Mouse (Mus musculus): ENCODE results near the gene Sae1. TPM values are rescaled to one million over a fixed set of nuclear protein-coding genes. Genes with fewer than 3 reads are reported as not detected.
A peak's percentile ranks its signal among the peaks of the same experiment; 100 is the strongest.

Sae1 gene
- polyA plus RNA-seq, 1 experiment, result 59.3 TPM

DNA sequence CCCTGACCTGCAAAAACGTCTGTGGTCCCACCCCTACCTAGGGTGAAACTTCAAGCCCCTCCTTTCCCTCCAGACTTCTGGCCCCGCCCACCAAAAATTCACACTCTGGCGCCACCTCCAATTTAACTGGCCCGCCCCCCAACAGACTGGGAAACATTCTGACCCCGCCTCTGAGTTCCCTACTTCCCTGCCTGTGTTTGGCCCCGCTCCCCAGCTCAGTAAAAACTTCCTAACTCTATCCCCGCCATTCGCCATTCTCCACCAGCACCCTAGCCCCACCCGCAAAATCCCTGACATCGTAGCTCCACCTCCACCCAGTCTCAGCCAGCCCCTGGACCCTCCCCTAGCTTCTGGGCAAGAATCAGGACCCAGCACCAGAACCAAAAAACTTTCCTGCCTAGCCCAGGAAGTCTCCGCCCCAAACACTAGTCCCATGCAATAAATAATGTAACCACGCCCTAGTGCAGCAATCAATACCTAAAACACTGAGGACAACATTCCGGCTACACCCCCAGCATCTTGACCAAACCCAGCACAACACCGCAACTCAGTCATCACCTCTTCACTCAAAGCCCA is 102.1 kb downstream of the Sae1 start:
- H3K4me3 ChIP-seq (ENCODE audit: insufficient read depth, low read length), result peak overlapping the region; percentile 65
- TF ChIP-seq POLR2A (IDR thresholded peaks at IDR 0.05; ENCODE audit: borderline replicate concordance, low read depth, low read length) (no peak), CTCF (IDR thresholded peaks at IDR 0.05; ENCODE audit: low read depth, low read length) (no peak)
- peaks cover 11% of the 10 kb centered on the region for H3K4me1 ChIP-seq (ENCODE audit: control insufficient read depth, insufficient read depth, low read length)
- H3K27ac ChIP-seq (ENCODE audit: insufficient read depth, low read depth, low read length), result peak overlapping the region; percentile 76

DNA sequence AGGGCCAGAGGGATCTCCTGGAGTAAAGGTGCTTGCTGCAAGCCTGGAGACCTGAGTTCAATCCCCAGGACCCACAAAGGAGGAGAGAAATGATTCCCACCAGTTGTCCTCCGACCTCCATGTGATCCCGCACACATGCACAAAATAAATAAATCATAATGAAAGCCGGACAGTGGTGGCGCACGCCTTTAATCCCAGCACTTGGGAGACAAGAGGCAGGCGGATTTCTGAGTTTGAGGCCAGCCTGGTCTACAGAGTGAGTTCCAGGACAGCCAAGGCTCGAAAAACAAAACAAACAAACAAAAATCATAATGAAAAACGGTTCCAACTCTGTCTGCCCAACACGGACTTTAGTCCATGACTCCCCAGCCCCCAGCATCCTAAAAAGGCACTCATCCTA is 102.7 kb downstream of the Sae1 start:
- TF ChIP-seq POLR2A (IDR thresholded peaks at IDR 0.05; ENCODE audit: borderline replicate concordance, low read depth, low read length), result no peak
- TF ChIP-seq CTCF (IDR thresholded peaks at IDR 0.05; ENCODE audit: low read depth, low read length), result no peak
- peak overlapping the region; percentile 65 for H3K4me3 ChIP-seq (ENCODE audit: insufficient read depth, low read length)
- peaks cover 11% of the 10 kb centered on the region for H3K4me1 ChIP-seq (ENCODE audit: control insufficient read depth, insufficient read depth, low read length)
- no peak overlapping the region for H3K27ac ChIP-seq (ENCODE audit: insufficient read depth, low read depth, low read length)

DNA sequence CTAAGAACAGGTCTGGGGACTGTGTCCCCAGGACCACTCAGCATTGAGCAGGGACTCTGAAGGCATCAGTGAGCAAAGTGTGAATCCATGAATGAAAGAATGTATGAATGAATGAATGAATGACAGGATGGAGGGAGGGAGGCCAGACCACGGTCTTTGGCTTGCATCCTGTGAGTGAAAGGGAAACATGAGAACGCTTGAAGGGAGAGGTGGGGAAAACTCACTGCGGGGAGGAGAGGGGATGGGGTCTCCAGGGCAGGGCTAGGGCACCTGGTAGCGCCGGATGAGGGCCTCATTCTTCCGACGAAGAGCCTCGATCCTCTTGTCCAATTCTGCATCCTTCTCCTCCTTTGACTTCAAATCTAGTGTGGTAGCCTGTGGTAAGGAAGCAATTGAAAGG is 103.6 kb downstream of the Sae1 start:
- no peak overlapping the region for H3K4me3 ChIP-seq (ENCODE audit: insufficient read depth, low read length)
- peaks cover 11% of the 10 kb centered on the region for H3K4me1 ChIP-seq (ENCODE audit: control insufficient read depth, insufficient read depth, low read length)
- H3K27ac ChIP-seq (ENCODE audit: insufficient read depth, low read depth, low read length), result no peak overlapping the region
- TF ChIP-seq CTCF (IDR thresholded peaks at IDR 0.05; ENCODE audit: low read depth, low read length) (no peak), POLR2A (IDR thresholded peaks at IDR 0.05; ENCODE audit: borderline replicate concordance, low read depth, low read length) (no peak)

DNA sequence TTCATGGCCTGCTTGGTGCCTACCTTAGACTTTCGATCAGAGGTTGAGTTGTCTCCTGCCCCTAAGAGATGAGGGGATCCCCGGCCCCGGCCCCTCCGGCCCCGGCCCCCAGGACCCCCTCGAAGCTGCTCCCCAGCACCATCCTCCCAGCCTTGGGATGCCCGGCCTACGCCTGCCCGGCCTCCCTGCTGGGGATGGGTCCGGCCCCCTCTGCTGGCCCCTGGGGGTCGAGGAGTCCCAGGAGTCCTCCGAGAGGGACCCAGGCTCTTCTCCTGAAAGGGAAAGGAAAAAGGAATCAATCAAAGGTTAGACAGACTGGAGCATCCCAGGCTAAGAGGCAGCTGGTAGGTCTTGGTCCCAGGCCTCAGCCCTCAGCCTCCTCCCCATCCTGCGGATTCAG is 105.3 kb downstream of the Sae1 start:
- TF ChIP-seq POLR2A (IDR thresholded peaks at IDR 0.05; ENCODE audit: borderline replicate concordance, low read depth, low read length), result no peak
- no peak for TF ChIP-seq CTCF (IDR thresholded peaks at IDR 0.05; ENCODE audit: low read depth, low read length)
- H3K4me1 ChIP-seq (ENCODE audit: control insufficient read depth, insufficient read depth, low read length), result peaks cover 11% of the 10 kb centered on the region
- H3K27ac ChIP-seq (ENCODE audit: insufficient read depth, low read depth, low read length), result no peak overlapping the region
- no peak overlapping the region for H3K4me3 ChIP-seq (ENCODE audit: insufficient read depth, low read length)

DNA sequence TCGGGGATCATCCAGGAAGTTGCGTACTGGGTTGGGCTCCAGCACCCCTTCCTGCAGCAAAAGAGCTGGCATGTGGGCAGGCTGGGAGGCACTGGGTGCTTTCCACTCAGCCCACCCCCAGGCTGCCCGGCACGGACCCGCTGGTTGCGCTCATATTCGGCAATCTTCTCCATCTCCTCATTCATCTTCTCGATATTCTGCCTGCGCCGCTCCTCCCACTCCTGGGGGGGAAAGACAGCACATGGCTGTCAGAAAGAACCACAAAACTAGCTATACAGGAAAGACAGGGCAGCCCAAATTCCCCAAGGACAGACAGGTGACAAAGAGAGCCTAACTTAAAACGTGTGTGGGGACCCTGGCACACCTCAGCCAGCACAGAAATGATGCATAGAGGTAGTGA is 106.9 kb downstream of the Sae1 start:
- H3K27ac ChIP-seq (ENCODE audit: insufficient read depth, low read depth, low read length), result no peak overlapping the region
- H3K4me1 ChIP-seq (ENCODE audit: control insufficient read depth, insufficient read depth, low read length), result peaks cover 10% of the 10 kb centered on the region
- no peak overlapping the region for H3K4me3 ChIP-seq (ENCODE audit: insufficient read depth, low read length)
- TF ChIP-seq CTCF (IDR thresholded peaks at IDR 0.05; ENCODE audit: low read depth, low read length) (no peak), POLR2A (IDR thresholded peaks at IDR 0.05; ENCODE audit: borderline replicate concordance, low read depth, low read length) (no peak)

DNA sequence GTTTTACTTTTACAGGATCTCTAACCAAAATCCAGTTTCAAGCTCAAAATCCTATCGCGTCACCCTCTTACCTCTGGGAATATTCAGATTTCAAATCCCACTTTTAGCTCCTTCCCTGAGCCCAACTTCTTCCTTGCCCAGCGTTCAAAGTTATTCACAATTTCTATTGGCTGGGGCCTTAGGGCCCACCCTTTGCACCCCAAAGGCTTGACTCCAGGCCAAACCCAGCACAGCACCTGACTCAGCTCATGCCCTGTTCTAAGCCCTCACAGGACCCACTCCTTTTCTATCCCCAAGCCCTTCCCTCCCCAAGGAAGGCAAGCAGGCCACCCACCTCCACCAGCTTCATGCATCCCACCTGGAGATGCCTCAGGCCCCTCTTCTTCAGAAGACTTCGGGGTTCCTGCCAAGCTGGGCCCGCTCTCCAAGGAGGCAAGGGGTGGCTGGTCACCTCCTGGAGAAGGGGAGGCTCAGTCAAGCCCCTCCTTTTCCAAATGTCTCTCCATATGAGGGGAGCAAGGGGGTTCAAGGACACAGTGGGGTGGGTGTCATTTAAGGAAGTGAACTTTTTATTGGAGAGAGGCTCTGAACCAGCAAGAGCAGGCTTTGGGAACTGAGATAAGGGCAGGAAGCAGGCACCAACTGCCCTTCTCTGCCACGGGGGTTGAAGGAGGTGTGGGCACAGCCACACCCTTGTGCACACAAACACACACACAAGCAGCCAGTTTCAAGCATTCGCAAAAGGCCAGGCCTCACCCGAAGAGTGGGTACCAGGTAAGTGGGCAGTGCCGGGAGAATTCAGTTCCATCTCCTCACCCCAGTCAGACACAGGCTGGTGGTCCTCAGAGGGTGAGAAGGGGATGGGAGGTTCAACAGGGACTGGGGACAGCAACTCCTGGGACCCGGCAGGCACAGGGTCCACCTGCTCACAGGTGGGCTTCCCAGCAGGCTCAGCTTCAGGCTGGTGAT is 112.4 kb downstream of the Sae1 start:
- Histone ChIP-seq H3K4me1 (ENCODE audit: control insufficient read depth, insufficient read depth, low read length) (peaks cover 28% of the 10 kb centered on the region), H3K4me3 (ENCODE audit: insufficient read depth, low read length) (no peak overlapping the region), H3K27ac (ENCODE audit: insufficient read depth, low read depth, low read length) (no peak overlapping the region)
- TF ChIP-seq POLR2A (IDR thresholded peaks at IDR 0.05; ENCODE audit: borderline replicate concordance, low read depth, low read length), result no peak
- no peak for TF ChIP-seq CTCF (IDR thresholded peaks at IDR 0.05; ENCODE audit: low read depth, low read length)

DNA sequence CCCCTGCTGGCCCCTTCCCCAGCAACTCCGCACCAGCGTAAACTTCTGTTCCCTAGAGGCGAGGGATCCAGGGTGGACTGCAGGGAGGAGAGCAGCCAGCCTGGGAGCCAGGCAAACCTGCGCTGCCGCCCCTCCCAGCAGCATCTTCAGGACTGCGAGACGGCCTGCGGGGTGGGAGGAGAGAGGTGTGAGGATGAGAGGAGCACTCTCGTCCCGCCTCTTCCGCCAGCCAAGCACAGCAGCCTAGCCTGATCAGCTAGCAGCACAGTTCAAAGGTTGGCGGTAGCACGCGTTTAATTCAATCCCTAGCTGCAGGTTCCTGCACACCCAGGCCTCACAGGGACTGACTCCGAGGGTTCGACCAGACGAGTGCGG is 113.9 kb downstream of the Sae1 start:
- Histone ChIP-seq H3K27ac (ENCODE audit: insufficient read depth, low read depth, low read length) (peak overlapping the region; percentile 41), H3K4me1 (ENCODE audit: control insufficient read depth, insufficient read depth, low read length) (peaks cover 28% of the 10 kb centered on the region), H3K4me3 (ENCODE audit: insufficient read depth, low read length) (peak overlapping the region; percentile 63)
- TF ChIP-seq CTCF (IDR thresholded peaks at IDR 0.05; ENCODE audit: low read depth, low read length) (no peak), POLR2A (IDR thresholded peaks at IDR 0.05; ENCODE audit: borderline replicate concordance, low read depth, low read length) (no peak)

DNA sequence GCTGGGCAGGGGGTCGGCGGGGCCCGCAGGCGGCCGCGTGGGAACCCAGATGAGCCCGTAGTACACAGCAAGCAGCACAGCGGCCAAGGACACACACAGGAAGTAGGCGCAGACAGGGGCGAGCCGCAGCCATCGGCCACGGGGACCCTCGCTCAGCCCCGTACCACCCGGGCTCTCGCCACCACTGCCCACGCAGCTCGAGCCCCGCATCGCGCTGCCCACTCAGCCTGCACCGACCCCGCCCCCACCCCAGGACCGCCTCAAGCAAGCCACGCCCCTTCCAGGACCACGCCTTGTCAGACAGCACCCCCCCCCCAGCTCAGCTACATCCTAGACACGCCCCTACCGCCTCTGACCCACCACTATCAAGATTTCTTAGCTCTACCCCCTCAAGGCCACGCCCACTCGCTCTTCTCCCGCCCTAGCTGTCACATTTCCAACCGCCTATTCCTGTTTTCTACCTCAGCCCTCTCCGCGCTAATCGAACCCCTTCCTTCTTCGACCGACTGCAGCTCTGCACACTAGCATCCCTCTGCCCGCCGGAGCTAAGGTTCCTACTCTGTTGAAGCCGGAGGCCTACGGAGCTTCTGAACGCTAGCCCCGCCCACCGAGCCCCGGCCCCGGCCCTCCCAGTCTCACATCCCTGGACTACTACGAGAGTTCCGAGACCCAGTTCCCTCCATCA is 114.4 kb downstream of the Sae1 start, which contains the start of gene Inafm1:
TSS of gene Inafm1 (minus strand) at position 537 of the 685 bp plus-strand sequence.
- Histone ChIP-seq H3K4me3 (ENCODE audit: insufficient read depth, low read length) (peak within 1 kb of the TSS; percentile 84), H3K4me1 (ENCODE audit: control insufficient read depth, insufficient read depth, low read length) (peaks cover 28% of the 10 kb centered on the region), H3K27ac (ENCODE audit: insufficient read depth, low read depth, low read length) (peak within 1 kb of the TSS; percentile 41)
- TF ChIP-seq POLR2A (IDR thresholded peaks at IDR 0.05; ENCODE audit: borderline replicate concordance, low read depth, low read length) (no peak), CTCF (IDR thresholded peaks at IDR 0.05; ENCODE audit: low read depth, low read length) (no peak)

DNA sequence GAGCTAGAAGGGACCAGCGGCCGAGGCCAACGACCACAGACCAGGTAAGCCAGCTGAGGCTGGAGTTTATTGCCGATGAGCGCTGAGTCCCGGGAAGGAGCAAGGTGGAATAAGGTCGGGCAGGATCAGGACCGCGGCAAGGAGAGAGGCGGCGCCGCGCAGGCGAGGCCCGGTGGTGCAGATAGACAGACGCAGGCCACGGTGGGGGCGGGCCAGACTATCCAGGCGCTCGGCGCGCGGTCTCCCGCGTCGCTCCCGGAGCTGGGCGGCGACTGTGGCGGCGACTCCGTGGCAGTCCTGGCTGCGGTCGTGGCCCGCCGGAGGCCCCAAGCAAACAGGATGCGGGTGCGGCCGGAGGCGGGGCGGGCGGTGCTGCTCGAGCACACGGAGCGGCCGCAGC is 114.9 kb downstream of the Sae1 start:
- H3K4me1 ChIP-seq (ENCODE audit: control insufficient read depth, insufficient read depth, low read length), result peaks cover 28% of the 10 kb centered on the region
- TF ChIP-seq POLR2A (IDR thresholded peaks at IDR 0.05; ENCODE audit: borderline replicate concordance, low read depth, low read length) (no peak), CTCF (IDR thresholded peaks at IDR 0.05; ENCODE audit: low read depth, low read length) (no peak)

More for the DNA sequence above, 114.9 kb downstream of the Sae1 start:
- H3K4me3 ChIP-seq (ENCODE audit: insufficient read depth, low read length), result peak overlapping the region; percentile 84
- peak overlapping the region; percentile 37 for H3K27ac ChIP-seq (ENCODE audit: insufficient read depth, low read depth, low read length)
